Comparison of ENCODE assay signal across 8 mouse cellular contexts in the genomic region with DNA sequence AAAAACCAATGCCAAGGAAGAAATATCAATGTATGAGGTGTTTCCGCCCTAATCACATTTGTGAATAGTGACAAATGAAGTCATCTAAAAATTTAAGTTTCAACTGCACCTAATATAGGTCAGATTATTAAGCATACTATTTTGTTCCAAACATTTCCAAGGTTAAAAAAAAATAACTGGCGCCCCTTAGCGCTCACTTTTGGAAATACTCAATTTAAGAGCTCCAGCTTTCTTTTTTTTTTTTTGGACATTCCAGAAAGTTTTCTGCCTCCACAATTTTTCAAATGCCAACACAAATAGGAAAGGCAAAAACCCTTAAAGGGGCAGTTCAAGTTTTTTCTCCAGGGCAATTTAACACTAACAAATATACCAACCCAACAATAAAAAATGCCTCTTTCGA. TPM values are rescaled to one million over a fixed set of nuclear protein-coding genes. Genes with fewer than 3 reads are reported as not detected.
DNase-seq lines count a peak whose midpoint lies in the region; ATAC-seq lines count a peak whose summit lies in the region.

No protein-coding gene starts in this region.

- H3K4me2 ChIP-seq in embryonic facial prominence, embryonic 12.5 days (replicated peaks), result peak overlapping the region; percentile 59
- peak overlapping the region; percentile 42 for H3K4me2 ChIP-seq in limb, embryonic 15.5 days

- WGBS in embryonic facial prominence, embryonic 12.5 days, result 4% methylated on average over 4 of the region's 4 CpGs
- 6% methylated on average over 4 of the region's 4 CpGs for WGBS in limb, embryonic 15.5 days

- intact Hi-C loops in left cerebral cortex, postnatal 4 days (cut with DNase I), result loop anchor here (2.0 to 5.0 kb wide), 2 partner anchors 558 to 705 kb away; no protein-coding TSS in a partner anchor
- intact Hi-C loops in left cerebral cortex, postnatal 10 days (cut with DNase I), result loop anchor here (2.0 to 10.0 kb wide), 5 partner anchors 212 to 1285 kb away; no protein-coding TSS in a partner anchor

- no peaks in the 10 kb centered on the region for H3K36me3 ChIP-seq in embryonic facial prominence, embryonic 12.5 days
- no peaks in the 10 kb centered on the region for H3K36me3 ChIP-seq in limb, embryonic 15.5 days

- H3K27ac ChIP-seq in embryonic facial prominence, embryonic 12.5 days, result peak overlapping the region; percentile 98
- H3K27ac ChIP-seq in limb, embryonic 15.5 days, result peak overlapping the region; percentile 99

- H3K4me3 ChIP-seq in embryonic facial prominence, embryonic 12.5 days, result peak overlapping the region; percentile 86
- H3K4me3 ChIP-seq in limb, embryonic 15.5 days, result peak overlapping the region; percentile 85

- H3K9ac ChIP-seq in embryonic facial prominence, embryonic 12.5 days, result peak overlapping the region; percentile 99
- H3K9ac ChIP-seq in limb, embryonic 15.5 days, result peak overlapping the region; percentile 91; the same call in 1 of the 2 replicates

- peaks cover 12% of the 10 kb centered on the region for H3K4me1 ChIP-seq in embryonic facial prominence, embryonic 12.5 days
- H3K4me1 ChIP-seq in limb, embryonic 15.5 days, result peaks cover 16% of the 10 kb centered on the region; the same call in 1 of the 2 replicates

- peak; percentile 41 for DNase-seq in left cerebral cortex, postnatal 4 days
- no peak for DNase-seq in left cerebral cortex, postnatal 10 days (ENCODE audit: extremely low spot score in 1 of 2, low spot score in 2 of 2)
- DNase-seq in R1 (ENCODE audit: low read depth, low spot score), result peak; percentile 60
- peak; percentile 76 for DNase-seq in heart, postnatal 4 days
- DNase-seq in naive thymus-derived CD4-positive, alpha-beta T cell, adult 2 months (ENCODE audit: low read depth), result peak; percentile 47

- no peak for ATAC-seq in embryonic facial prominence, embryonic 12.5 days (ENCODE audit: insufficient number of reproducible peaks, insufficient read depth, low FRiP score, low TSS enrichment)
- ATAC-seq in limb, embryonic 15.5 days (ENCODE audit: insufficient number of reproducible peaks, low FRiP score, low TSS enrichment, low read depth), result no peak
- ATAC-seq in activated CD4-positive, CD25-positive, alpha-beta regulatory T cell, adult 4 months, result no peak

- H3K27me3 ChIP-seq in embryonic facial prominence, embryonic 12.5 days, result no peaks in the 10 kb centered on the region
- H3K27me3 ChIP-seq in limb, embryonic 15.5 days, result no peaks in the 10 kb centered on the region

- no peaks in the 10 kb centered on the region for H3K9me3 ChIP-seq in embryonic facial prominence, embryonic 12.5 days
- no peaks in the 10 kb centered on the region for H3K9me3 ChIP-seq in limb, embryonic 15.5 days

RNA-seq across cellular contexts. Expression of a gene that starts 2.5 kb away (rescaled TPM):
- total RNA-seq in left cerebral cortex, postnatal 4 days (2021), result 100 to 1,000 TPM; 247 to 250 TPM
- 100 to 1,000 TPM; 295 to 297 TPM for total RNA-seq in left cerebral cortex, postnatal 10 days (2021)
- 27.5 and 29.1 TPM in 2 replicates for polyA plus RNA-seq in embryonic facial prominence, embryonic 12.5 days (2016; fragmentation: Nextera tagmentation; extraction: Ambion mirVana)
- 100 to 1,000 TPM; 588 to 671 TPM for total RNA-seq in heart, postnatal 4 days (2021)
- polyA plus RNA-seq in limb, embryonic 15.5 days (2015; fragmentation: Nextera tagmentation; extraction: Ambion mirVana), result 25.7 and 26.1 TPM in 2 replicates
- polyA plus RNA-seq in activated CD4-positive, CD25-positive, alpha-beta regulatory T cell, adult 4 months (2017; shearing (Covaris generic)), result 10 to 100 TPM; 10.5 to 13.4 TPM

Comparison
In these comparisons a context has a peak if more than half of its experiments do, and no peak if none do; other contexts are left out.
1. DNase-seq: peak in left cerebral cortex, postnatal 4 days (single experiment), R1 (single experiment), heart, postnatal 4 days (single experiment) and naive thymus-derived CD4-positive, alpha-beta T cell, adult 2 months (single experiment); none in left cerebral cortex, postnatal 10 days (0 of 2).